Mouse (Mus musculus) intestine, embryonic 16.5 days (tissue): Measurements from ENCODE around the gene Mafk. TPM values are rescaled to one million over a fixed set of nuclear protein-coding genes. Genes with fewer than 3 reads are reported as not detected.

Experiments
- ATAC-seq: fragments of 200-750 bp; cut with Nextera tagmentation; 2 replicates; pipeline ENCODE4 v1.8.0; 2017; ENCODE audit warnings: moderate TSS enrichment, moderate library complexity
- H3K27ac ChIP-seq: fragments of 300-500 bp; sonication (generic); 2 replicates; pipeline ENCODE4 v1.5.1; 2014; ENCODE audit warnings: mild to moderate bottlenecking, low read length
- H3K27me3 ChIP-seq: fragments of 300-500 bp; sonication (generic); replicated peaks from 2 replicates; pipeline ENCODE4 v1.6.1; 2014; ENCODE audit warnings: low read length, control low read depth, mixed read lengths; ENCODE audit not compliant: control insufficient read depth, insufficient read depth
- H3K36me3 ChIP-seq: fragments of 300-500 bp; sonication (generic); 2 replicates; pipeline ENCODE4 v1.6.1; 2014; ENCODE audit warnings: low read length, control low read depth; ENCODE audit not compliant: control insufficient read depth, insufficient read depth
- H3K4me1 ChIP-seq: fragments of 300-500 bp; sonication (generic); 2 replicates; pipeline ENCODE4 v1.6.1; 2014; ENCODE audit warnings: low read length, control low read depth, mixed read lengths; ENCODE audit not compliant: control insufficient read depth, insufficient read depth
- H3K4me2 ChIP-seq: fragments of 300-500 bp; sonication (generic); 2 replicates; pipeline ENCODE4 v1.6.1; 2014; ENCODE audit warnings: low read depth, low read length, control low read depth
- H3K4me3 ChIP-seq: fragments of 300-500 bp; sonication (generic); 2 replicates; pipeline ENCODE4 v1.5.1; 2014; ENCODE audit warnings: mild to moderate bottlenecking, low read length
- H3K9ac ChIP-seq: fragments of 300-500 bp; sonication (generic); 2 replicates; pipeline ENCODE4 v1.6.1; 2014; ENCODE audit warnings: low read depth, low read length
- H3K9me3 ChIP-seq: fragments of 300-500 bp; sonication (generic); 2 replicates; pipeline ENCODE4 v1.6.1; 2016; ENCODE audit warnings: low read length, control low read depth; ENCODE audit not compliant: control insufficient read depth
- WGBS: fragments of 180-500 bp; shearing (Covaris S2); extraction: QIAGEN DNeasy Blood & Tissue Kit; methylation state at CpG from one replicate; pipeline ENCODE4 v1.1.7; 2014; 5-methylcytosine and 5-hydroxymethylcytosine counted together
- polyA plus RNA-seq: library from polyadenylated mRNA; unstranded; fragments of >200 nt; fragmentation: Nextera tagmentation; extraction: Ambion mirVana; gene quantifications from 2 replicates; pipeline ENCODE4 v1.2.1, GENCODE M21; 2015

Mafk gene
- polyA plus RNA-seq, 1 experiment from 2014 or later = 25.2 TPM

- Histone ChIP-seq H3K4me3 (no peak overlapping the region), H3K9me3 (no peaks in the 10 kb centered on the region), H3K9ac (no peak overlapping the region), H3K4me2 (no peak overlapping the region), H3K4me1 (peaks cover 39% of the 10 kb centered on the region), H3K27ac (no peak overlapping the region), H3K27me3 (no peaks in the 10 kb centered on the region), H3K36me3 (peaks cover 12% of the 10 kb centered on the region; the same call in 1 of the 2 replicates)
- ATAC-seq = no peak
- WGBS = 95% methylated on average over 8 of the region's 8 CpGs
Measured at GRCm38 (mm10) chr5:139801231-139801630, 9.9 kb downstream of the Mafk start.

DNA sequence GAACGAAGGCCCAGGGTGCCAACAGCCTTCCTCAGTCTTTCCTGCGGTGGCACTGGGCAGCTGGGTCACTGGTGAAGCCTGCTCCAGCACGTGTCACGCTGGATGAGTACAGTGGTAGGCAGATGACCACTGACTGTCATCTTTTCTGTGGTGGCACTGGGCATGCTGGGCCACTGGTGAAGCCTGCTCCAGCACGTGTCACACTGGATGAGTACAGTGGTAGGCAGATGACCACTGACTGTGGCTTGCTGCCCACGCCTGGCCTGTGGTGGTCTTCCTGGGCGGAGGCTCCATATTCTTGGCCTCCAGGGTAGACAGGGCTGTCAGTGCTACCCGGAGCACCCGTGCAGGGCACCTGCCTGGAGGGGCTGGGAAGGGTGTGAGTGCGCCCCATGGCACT is 10.6 kb downstream of the Mafk start:
- peaks cover 15% of the 10 kb centered on the region; the same call in 1 of the 2 replicates for H3K36me3 ChIP-seq
- no peak for ATAC-seq
- 91% methylated on average over 10 of the region's 10 CpGs for WGBS
- no peaks in the 10 kb centered on the region for H3K9me3 ChIP-seq
- H3K27me3 ChIP-seq = no peaks in the 10 kb centered on the region
- H3K4me1 ChIP-seq = peaks cover 33% of the 10 kb centered on the region
- H3K9ac ChIP-seq = no peak overlapping the region
- H3K4me2 ChIP-seq = no peak overlapping the region
- no peak overlapping the region for H3K27ac ChIP-seq
- no peak overlapping the region for H3K4me3 ChIP-seq

DNA sequence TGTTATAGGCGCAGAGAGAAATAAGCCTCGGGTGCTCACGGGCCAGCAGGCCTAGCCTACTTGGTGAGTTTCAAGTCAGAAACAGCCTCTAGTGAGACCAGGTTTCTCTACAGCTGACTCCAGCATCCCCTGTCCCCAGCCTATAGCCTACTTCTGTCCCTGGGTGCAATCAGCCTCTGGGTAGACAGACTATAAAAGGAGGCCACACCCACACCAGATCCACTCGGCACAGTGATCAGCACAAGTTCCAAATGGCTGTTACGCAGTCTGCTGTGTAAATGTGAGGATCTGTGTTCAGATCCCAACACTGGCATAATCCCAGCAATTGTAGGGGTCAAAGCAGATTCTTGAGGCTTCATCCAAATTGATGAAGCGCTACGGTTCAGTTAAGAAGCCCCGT is 11.9 kb downstream of the Mafk start:
- WGBS = 71% methylated on average over 8 of the region's 8 CpGs
- H3K4me2 ChIP-seq = no peak overlapping the region
- no peak overlapping the region; the same call in 1 of the 2 replicates for H3K9ac ChIP-seq
- no peaks in the 10 kb centered on the region for H3K27me3 ChIP-seq
- peak overlapping the region; percentile 31; the same call in 1 of the 2 replicates for H3K27ac ChIP-seq
- peaks cover 20% of the 10 kb centered on the region; the same call in 1 of the 2 replicates for H3K36me3 ChIP-seq
- peaks cover 20% of the 10 kb centered on the region for H3K4me1 ChIP-seq
- ATAC-seq = peak; percentile 27; the same call in 1 of the 2 replicates
- H3K4me3 ChIP-seq = no peak overlapping the region
- H3K9me3 ChIP-seq = no peaks in the 10 kb centered on the region

DNA sequence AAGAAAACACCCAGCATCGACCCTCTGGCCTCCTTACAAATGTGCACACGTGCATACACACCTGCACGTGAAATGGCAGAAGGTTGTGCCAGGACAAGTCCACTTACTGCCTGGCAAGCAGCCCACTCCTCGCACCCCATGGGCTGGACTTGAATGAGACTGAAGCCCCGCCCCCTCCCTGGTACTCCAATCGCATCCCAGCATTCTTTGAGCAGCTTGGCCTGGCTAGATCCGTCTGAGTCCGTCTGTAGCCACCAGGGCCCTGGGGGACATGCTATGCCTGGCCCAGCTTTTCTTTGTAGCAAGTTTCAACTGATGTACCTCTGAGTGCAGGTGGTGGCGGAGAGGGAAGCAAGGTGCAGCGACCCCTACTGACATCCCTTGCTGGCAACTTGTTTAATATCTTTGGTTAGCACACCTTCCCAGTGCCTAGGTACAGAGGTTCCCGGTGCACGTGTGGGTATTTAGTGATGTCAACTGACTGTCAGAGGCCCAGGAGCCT is 12.3 kb downstream of the Mafk start:
- H3K4me3 ChIP-seq = 0 out of 2 replicates have a peak overlapping the region, but pooled peaks have one; percentile 1
- peak overlapping the region; percentile 84 for H3K27ac ChIP-seq
- WGBS = 11% methylated on average over 12 of the region's 12 CpGs

GRCm38 (mm10) chr5:139804107-139804551 is 12.8 kb downstream of the Mafk start:
- H3K4me1 ChIP-seq = peaks cover 15% of the 10 kb centered on the region
- 0 out of 2 replicates have a peak overlapping the region, but pooled peaks have one; percentile 2 for H3K4me2 ChIP-seq
- peaks cover 20% of the 10 kb centered on the region; the same call in 1 of the 2 replicates for H3K36me3 ChIP-seq
- H3K27ac ChIP-seq = peak overlapping the region; percentile 84
- peak; percentile 87 for ATAC-seq
- H3K9ac ChIP-seq = peak overlapping the region; percentile 39
- 0 out of 2 replicates have a peak overlapping the region, but pooled peaks have one; percentile 1 for H3K4me3 ChIP-seq
- H3K27me3 ChIP-seq = no peaks in the 10 kb centered on the region
- H3K9me3 ChIP-seq = no peaks in the 10 kb centered on the region
- 10% methylated on average over 6 of the region's 6 CpGs for WGBS

More for the DNA sequence above, 12.3 kb downstream of the Mafk start:
- H3K27me3 ChIP-seq = no peaks in the 10 kb centered on the region
- ATAC-seq = peak; percentile 48
- H3K36me3 ChIP-seq = peaks cover 20% of the 10 kb centered on the region; the same call in 1 of the 2 replicates
- H3K4me1 ChIP-seq = peaks cover 15% of the 10 kb centered on the region
- H3K4me2 ChIP-seq = 0 out of 2 replicates have a peak overlapping the region, but pooled peaks have one; percentile 2
- peak overlapping the region; percentile 39 for H3K9ac ChIP-seq
- H3K9me3 ChIP-seq = no peaks in the 10 kb centered on the region

GRCm38 (mm10) chr5:139804573-139805111 is 13.3 kb downstream of the Mafk start:
- peak; percentile 72 for ATAC-seq
- no peak overlapping the region for H3K4me2 ChIP-seq
- no peaks in the 10 kb centered on the region for H3K9me3 ChIP-seq
- no peak overlapping the region for H3K4me3 ChIP-seq
- H3K27ac ChIP-seq = peak overlapping the region; percentile 84
- 73% methylated on average over 11 of the region's 11 CpGs for WGBS
- H3K36me3 ChIP-seq = peaks cover 23% of the 10 kb centered on the region
- no peaks in the 10 kb centered on the region for H3K27me3 ChIP-seq
- peaks cover 15% of the 10 kb centered on the region for H3K4me1 ChIP-seq
- H3K9ac ChIP-seq = 0 out of 2 replicates have a peak overlapping the region, but pooled peaks have one; percentile 11

DNA sequence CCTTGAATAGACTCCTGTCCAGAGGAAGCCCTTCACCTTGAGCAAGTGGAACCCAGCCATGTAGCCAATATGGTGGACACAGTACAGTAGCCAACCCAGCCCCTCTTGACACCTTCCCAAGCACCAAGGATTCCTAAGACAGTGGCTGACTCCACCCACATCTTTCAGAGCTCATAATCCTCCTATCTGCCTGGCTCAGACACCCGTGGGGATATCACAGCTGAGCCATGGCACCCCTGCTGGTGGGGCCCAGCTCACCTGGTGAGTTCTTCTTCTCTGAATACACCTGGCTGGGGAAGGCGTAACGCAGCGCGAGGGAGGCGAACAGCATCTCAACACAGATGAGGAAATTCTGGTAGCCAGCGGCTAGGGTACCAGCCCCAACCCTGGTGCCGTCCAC is 14.6 kb downstream of the Mafk start:
- 91% methylated on average over 8 of the region's 8 CpGs for whole genome bisulfite sequencing
- no peak overlapping the region for H3K9ac ChIP-seq
- H3K4me3 ChIP-seq = no peak overlapping the region
- no peaks in the 10 kb centered on the region for H3K9me3 ChIP-seq
- no peaks in the 10 kb centered on the region for H3K27me3 ChIP-seq
- no peak overlapping the region for H3K4me2 ChIP-seq
- ATAC-seq = no peak
- peaks cover 15% of the 10 kb centered on the region for H3K4me1 ChIP-seq
- no peak overlapping the region; the same call in 1 of the 2 replicates for H3K27ac ChIP-seq
- peaks cover 17% of the 10 kb centered on the region for H3K36me3 ChIP-seq

DNA sequence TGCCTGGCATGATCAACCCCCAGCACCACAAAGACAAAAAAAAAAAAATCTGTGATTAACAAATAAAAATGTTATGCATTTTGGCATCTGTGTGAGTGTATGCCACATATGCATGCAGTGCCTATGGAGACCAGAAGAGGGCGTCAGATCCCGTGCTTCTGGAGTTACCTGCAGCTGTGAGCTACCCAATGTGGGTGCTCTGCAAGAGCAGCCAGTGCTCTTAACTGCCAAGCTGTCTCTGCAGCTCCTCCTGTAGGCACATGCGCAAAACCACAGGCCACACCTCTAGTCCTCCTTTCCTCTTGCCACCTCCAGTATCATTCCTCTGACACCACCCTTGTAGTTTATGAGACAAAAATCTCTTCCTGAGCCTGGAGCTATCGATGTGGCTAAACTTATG is 18.1 kb downstream of the Mafk start:
- Histone ChIP-seq H3K27ac (no peak overlapping the region), H3K4me3 (no peak overlapping the region), H3K9ac (no peak overlapping the region), H3K4me1 (peaks cover 15% of the 10 kb centered on the region), H3K9me3 (no peaks in the 10 kb centered on the region), H3K27me3 (no peaks in the 10 kb centered on the region), H3K4me2 (no peak overlapping the region), H3K36me3 (peaks cover 11% of the 10 kb centered on the region)
- WGBS = 52% methylated on average over 4 of the region's 4 CpGs
- no peak for ATAC-seq

DNA sequence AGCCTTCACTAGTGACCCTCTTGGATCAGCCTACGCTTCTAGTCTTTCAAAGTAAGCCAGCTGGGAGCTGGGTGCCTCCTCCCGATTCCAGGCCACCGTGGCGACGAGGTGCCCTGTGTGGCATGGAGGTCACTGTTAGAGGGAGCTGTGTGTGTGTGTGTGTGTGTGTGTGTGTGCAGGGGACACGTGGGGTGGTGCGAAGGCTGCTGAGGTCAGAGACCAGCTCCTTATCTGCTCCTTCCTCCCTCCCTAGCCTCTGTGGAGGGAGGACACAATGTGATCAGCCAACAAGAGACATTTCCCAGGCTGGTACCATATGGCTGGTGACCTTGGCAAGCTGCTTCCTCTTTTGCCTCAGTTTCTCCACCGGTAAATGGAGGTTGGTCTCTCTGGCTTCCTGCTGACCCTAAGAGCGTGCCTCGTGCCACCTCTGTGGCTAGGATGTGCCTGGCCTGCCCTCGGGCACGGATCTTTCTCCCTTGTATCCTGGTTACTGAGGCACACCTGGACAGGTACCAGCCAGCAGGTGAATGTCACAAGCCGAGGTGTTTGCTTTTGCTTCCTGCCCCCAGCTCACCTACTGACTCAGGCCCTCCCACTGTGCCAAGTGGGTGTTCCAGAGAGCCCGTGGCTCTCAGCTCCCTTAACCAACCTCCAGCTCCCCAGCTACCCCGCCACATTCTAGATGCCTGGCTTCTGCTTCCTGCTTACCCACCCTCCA is 20.5 kb downstream of the Mafk start:
- peak; percentile 27; the same call in 1 of the 2 replicates for ATAC-seq
- H3K4me1 ChIP-seq = peaks cover 19% of the 10 kb centered on the region
- H3K4me2 ChIP-seq = 0 out of 2 replicates have a peak overlapping the region, but pooled peaks have one; percentile 7
- no peaks in the 10 kb centered on the region for H3K9me3 ChIP-seq
- H3K27ac ChIP-seq = peak overlapping the region; percentile 58; the same call in 1 of the 2 replicates
- peaks cover 8% of the 10 kb centered on the region for H3K36me3 ChIP-seq
- H3K9ac ChIP-seq = 0 out of 2 replicates have a peak overlapping the region, but pooled peaks have one; percentile 26
- WGBS = 75% methylated on average over 15 of the region's 15 CpGs
- no peaks in the 10 kb centered on the region for H3K27me3 ChIP-seq
- no peak overlapping the region; the same call in 1 of the 2 replicates for H3K4me3 ChIP-seq
